8 mouse cellular contexts compared by ENCODE assay signal in genomic region chr6:116072221-116072745, GRCm38 (mm10).
DNase-seq lines count a peak whose midpoint lies in the region; ATAC-seq and TF ChIP-seq lines count a peak whose summit lies in the region.

No protein-coding gene starts in this region.

- ATAC-seq in embryonic facial prominence, embryonic 12.5 days (ENCODE audit: insufficient number of reproducible peaks, insufficient read depth, low FRiP score, low TSS enrichment), result no peak
- ATAC-seq in liver, embryonic 13.5 days (ENCODE audit: low read depth), result no peak

- no peak for DNase-seq in embryonic facial prominence, embryonic 10.5 days (ENCODE audit: low spot score)
- no peak for DNase-seq in kidney, adult 2 months
- DNase-seq in kidney, adult 18-20 months, result no peak
- DNase-seq in Muller cell, postnatal 12 days (ENCODE audit: inconsistent ontology term), result peak; percentile 89
- DNase-seq in liver, embryonic 13.5 days, result no peak
- no peak for DNase-seq in T-cell, adult 2 months (ENCODE audit: low spot score)
- DNase-seq in cerebellum, adult 8-10 months, result no peak

- no peak for TF ChIP-seq POLR2A in kidney, adult 2 months (IDR thresholded peaks at IDR 0.05; ENCODE audit: low read depth, low read length)

- no peaks in the 10 kb centered on the region for H3K27me3 ChIP-seq in embryonic facial prominence, embryonic 12.5 days
- H3K27me3 ChIP-seq in embryonic facial prominence, embryonic 10.5 days (replicated peaks; ENCODE audit: low read depth, poor library complexity, severe bottlenecking), result no peaks in the 10 kb centered on the region
- no peaks in the 10 kb centered on the region for H3K27me3 ChIP-seq in kidney, adult 2 months (replicated peaks; ENCODE audit: control insufficient read depth, insufficient read depth, low read length)
- no peaks in the 10 kb centered on the region for H3K27me3 ChIP-seq in liver, embryonic 13.5 days

- no peaks in the 10 kb centered on the region for H3K4me1 ChIP-seq in embryonic facial prominence, embryonic 12.5 days
- no peaks in the 10 kb centered on the region for H3K4me1 ChIP-seq in embryonic facial prominence, embryonic 10.5 days
- H3K4me1 ChIP-seq in kidney, adult 2 months (ENCODE audit: control insufficient read depth, insufficient read depth, low read length), result peaks cover 11% of the 10 kb centered on the region; the same call in 1 of the 2 replicates
- peaks cover 14% of the 10 kb centered on the region for H3K4me1 ChIP-seq in liver, embryonic 13.5 days (replicated peaks)

- H3K27ac ChIP-seq in embryonic facial prominence, embryonic 12.5 days, result peak overlapping the region; percentile 31; the same call in 1 of the 2 replicates
- no peak overlapping the region for H3K27ac ChIP-seq in embryonic facial prominence, embryonic 10.5 days (replicated peaks)
- H3K27ac ChIP-seq in kidney, adult 2 months (ENCODE audit: insufficient read depth, low read depth, low read length), result peak overlapping the region; percentile 72; the same call in 1 of the 2 replicates
- peak overlapping the region; percentile 44; the same call in 1 of the 2 replicates for H3K27ac ChIP-seq in liver, embryonic 13.5 days

- no peaks in the 10 kb centered on the region for H3K9me3 ChIP-seq in embryonic facial prominence, embryonic 12.5 days
- H3K9me3 ChIP-seq in embryonic facial prominence, embryonic 10.5 days, result no peaks in the 10 kb centered on the region
- H3K9me3 ChIP-seq in liver, embryonic 13.5 days (replicated peaks), result no peaks in the 10 kb centered on the region

- H3K4me2 ChIP-seq in embryonic facial prominence, embryonic 12.5 days (replicated peaks), result no peak overlapping the region
- H3K4me2 ChIP-seq in liver, embryonic 13.5 days, result peak overlapping the region; percentile 6; the same call in 1 of the 2 replicates

- H3K9ac ChIP-seq in embryonic facial prominence, embryonic 12.5 days, result no peak overlapping the region
- no peak overlapping the region for H3K9ac ChIP-seq in liver, embryonic 13.5 days

- no peak for TF ChIP-seq CTCF in kidney, adult 2 months (conservative IDR thresholded peaks at IDR 0.05; ENCODE audit: insufficient read depth, insufficient read length, low read depth, low read length)

- no peak overlapping the region for H3K4me3 ChIP-seq in embryonic facial prominence, embryonic 12.5 days
- H3K4me3 ChIP-seq in embryonic facial prominence, embryonic 10.5 days, result no peak overlapping the region
- no peak overlapping the region for H3K4me3 ChIP-seq in kidney, adult 2 months (ENCODE audit: insufficient read depth, low read depth, low read length)
- no peak overlapping the region for H3K4me3 ChIP-seq in liver, embryonic 13.5 days (replicated peaks)

- 67% methylated on average over 6 of the region's 6 CpGs for WGBS in embryonic facial prominence, embryonic 12.5 days
- 78% methylated on average over 6 of the region's 6 CpGs for WGBS in embryonic facial prominence, embryonic 10.5 days
- 22% methylated on average over 6 of the region's 6 CpGs for WGBS in kidney, adult 2 months
- 48% methylated on average over 6 of the region's 6 CpGs for WGBS in liver, embryonic 13.5 days (ENCODE audit: insufficient replicate concordance)

- no peaks in the 10 kb centered on the region for H3K36me3 ChIP-seq in embryonic facial prominence, embryonic 12.5 days
- no peaks in the 10 kb centered on the region for H3K36me3 ChIP-seq in embryonic facial prominence, embryonic 10.5 days (replicated peaks)
- H3K36me3 ChIP-seq in kidney, adult 2 months (ENCODE audit: control insufficient read depth, insufficient read depth, low read length), result no peaks in the 10 kb centered on the region
- no peaks in the 10 kb centered on the region for H3K36me3 ChIP-seq in liver, embryonic 13.5 days
